Mouse (Mus musculus): ENCODE results near the gene Cpa5.

- TF ChIP-seq POLR2A (IDR thresholded peaks at IDR 0.05; ENCODE audit: low read depth, low read length): no peak
- TF ChIP-seq CTCF (IDR thresholded peaks at IDR 0.05; ENCODE audit: extremely low read depth, insufficient read depth, insufficient read length, insufficient replicate concordance): no peak
Observed at GRCm38 (mm10) chr6:30563575-30563974, 47.2 kb upstream of the Cpa5 start.
